Mouse (Mus musculus) G1E (cell line): ENCODE measurements around the gene Gm17651. TPM values are rescaled to one million over a fixed set of nuclear protein-coding genes. Genes with fewer than 3 reads are reported as not detected.

Experiments
- ATAC-seq: 2 replicates; pipeline ENCODE4 v1.8.0; 2016; ENCODE audit warnings: mild to moderate bottlenecking; ENCODE audit not compliant: insufficient number of reproducible peaks, poor library complexity, low FRiP score, severe bottlenecking; ENCODE audit errors: extremely low read depth
- DNase-seq: peaks from one replicate; pipeline ENCODE4 v3.0.0; 2012; ENCODE audit warnings: low spot score
- H3K27me3 ChIP-seq: 2 replicates; pipeline ENCODE4 v1.6.1; 2012; ENCODE audit warnings: mild to moderate bottlenecking, low read length, inconsistent platforms; ENCODE audit not compliant: insufficient read depth
- H3K36me3 ChIP-seq: replicated peaks from 2 replicates; pipeline ENCODE3; 2012; ENCODE audit warnings: mild to moderate bottlenecking, inconsistent platforms
- H3K4me1 ChIP-seq: 2 replicates; pipeline ENCODE4 v1.6.1; 2012; ENCODE audit warnings: low read depth, low read length, inconsistent platforms, mixed read lengths; ENCODE audit not compliant: insufficient read depth
- H3K4me3 ChIP-seq: 2 replicates; pipeline ENCODE4 v1.5.1; 2012; ENCODE audit warnings: low read depth, mild to moderate bottlenecking, inconsistent platforms, low read length, moderate library complexity, mixed read lengths
- H3K9me3 ChIP-seq: replicated peaks from 2 replicates; pipeline ENCODE4 v1.6.1; 2012; ENCODE audit warnings: inconsistent platforms
- CTCF ChIP-seq: IDR thresholded peaks from 2 replicates; pipeline ENCODE4 v1.5.1; 2012; ENCODE audit warnings: low read depth, low read length, inconsistent platforms, mixed read lengths
- GATA1 ChIP-seq: IDR thresholded peaks from 2 replicates; pipeline ENCODE4 v1.6.1; 2012; ENCODE audit warnings: borderline replicate concordance, low read length, inconsistent platforms, mixed read lengths
- GATA2 ChIP-seq: IDR thresholded peaks from 2 replicates; pipeline ENCODE4 v1.6.1; 2012; ENCODE audit warnings: low read depth, low read length, inconsistent platforms, borderline replicate concordance
- POLR2AphosphoS5 ChIP-seq: IDR thresholded peaks from 2 replicates; pipeline ENCODE4 v1.6.1; 2012; ENCODE audit warnings: low read depth, low read length, inconsistent platforms; ENCODE audit not compliant: insufficient replicate concordance
- TAL1 ChIP-seq: conservative IDR thresholded peaks from 2 replicates; pipeline ENCODE4 v1.6.1; 2012; ENCODE audit warnings: low read depth, low read length, inconsistent platforms, mixed read lengths
- polyA plus RNA-seq: library from polyadenylated mRNA; stranded (reverse); fragments of >175 nt; gene quantifications from 2 replicates; pipeline ENCODE4 v1.2.3, GENCODE M21; 2012
- total RNA-seq, 2 experiments: library from RNA; stranded (forward) in 1 of 2; stranded (reverse) in 1 of 2; fragments of 200-1000 nt in 1 of 2; fragments of >200 nt in 1 of 2; fragmentation: Nextera tagmentation in 1 of 2; gene quantifications; 2 replicates each; pipeline ENCODE4 v1.2.3; 2014 to 2017

The Gm17651 gene
- total and polyA plus RNA-seq, 3 experiments = not detected

GRCm38 (mm10) chr3:97705508-97705907, 31.0 kb upstream of the Gm17651 start:
- no peak for ATAC-seq
- TF ChIP-seq CTCF (no peak), GATA1 (no peak), TAL1 (no peak), POLR2AphosphoS5 (no peak), GATA2 (no peak)
- H3K4me3 ChIP-seq = no peak overlapping the region

GRCm38 (mm10) chr3:97702448-97703080, 28.1 kb upstream of the Gm17651 start:
- Histone ChIP-seq H3K4me3 (no peak overlapping the region), H3K4me1 (no peaks in the 10 kb centered on the region), H3K27me3 (peaks cover 2% of the 10 kb centered on the region; the same call in 1 of the 2 replicates), H3K9me3 (no peaks in the 10 kb centered on the region), H3K36me3 (no peaks in the 10 kb centered on the region)
- no peak for TF ChIP-seq GATA2
- TF ChIP-seq POLR2AphosphoS5 = no peak
- TF ChIP-seq GATA1 = no peak
- TF ChIP-seq TAL1 = no peak
- no peak for TF ChIP-seq CTCF
- no peak for DNase-seq
- no peak for ATAC-seq

More at GRCm38 (mm10) chr3:97705508-97705907, 31.0 kb upstream of the Gm17651 start:
- no peak for DNase-seq
- Histone ChIP-seq H3K4me1 (no peaks in the 10 kb centered on the region), H3K9me3 (no peaks in the 10 kb centered on the region), H3K36me3 (no peaks in the 10 kb centered on the region), H3K27me3 (no peaks in the 10 kb centered on the region; the same call in 1 of the 2 replicates)

- no peak overlapping the region for H3K4me3 ChIP-seq
- H3K27me3 ChIP-seq = peaks cover 5% of the 10 kb centered on the region; the same call in 1 of the 2 replicates
- H3K36me3 ChIP-seq = no peaks in the 10 kb centered on the region
- TF ChIP-seq GATA2 (no peak), GATA1 (no peak), TAL1 (no peak)
- DNase-seq (no peak), ATAC-seq (no peak)
- H3K4me1 ChIP-seq = no peaks in the 10 kb centered on the region
- H3K9me3 ChIP-seq = no peaks in the 10 kb centered on the region
Observed at GRCm38 (mm10) chr3:97701198-97701597, 26.7 kb upstream of the Gm17651 start.

- DNase-seq = no peak
- H3K36me3 ChIP-seq = no peaks in the 10 kb centered on the region
- H3K4me1 ChIP-seq = no peaks in the 10 kb centered on the region
- no peak for TF ChIP-seq POLR2AphosphoS5
- no peak for TF ChIP-seq CTCF
- no peak for TF ChIP-seq GATA1
- TF ChIP-seq TAL1 = no peak
- no peak for TF ChIP-seq GATA2
- peaks cover 5% of the 10 kb centered on the region; the same call in 1 of the 2 replicates for H3K27me3 ChIP-seq
- ATAC-seq = no peak
- no peak overlapping the region for H3K4me3 ChIP-seq
- H3K9me3 ChIP-seq = no peaks in the 10 kb centered on the region
Observed at GRCm38 (mm10) chr3:97699061-97699460, 24.6 kb upstream of the Gm17651 start.

GRCm38 (mm10) chr3:97697291-97697690, 22.8 kb upstream of the Gm17651 start:
- DNase-seq = no peak
- H3K27me3 ChIP-seq = peaks cover 5% of the 10 kb centered on the region; the same call in 1 of the 2 replicates
- no peaks in the 10 kb centered on the region for H3K36me3 ChIP-seq
- ATAC-seq = no peak
- H3K4me1 ChIP-seq = no peaks in the 10 kb centered on the region
- TF ChIP-seq GATA2 (no peak), TAL1 (no peak), CTCF (no peak), GATA1 (no peak)
- no peaks in the 10 kb centered on the region for H3K9me3 ChIP-seq
- H3K4me3 ChIP-seq = no peak overlapping the region

GRCm38 (mm10) chr3:97696866-97697265, 22.4 kb upstream of the Gm17651 start:
- TF ChIP-seq GATA1 (no peak), TAL1 (no peak), GATA2 (no peak), POLR2AphosphoS5 (no peak), CTCF (no peak)
- Histone ChIP-seq H3K36me3 (no peaks in the 10 kb centered on the region), H3K27me3 (peaks cover 5% of the 10 kb centered on the region; the same call in 1 of the 2 replicates), H3K4me1 (no peaks in the 10 kb centered on the region), H3K4me3 (no peak overlapping the region), H3K9me3 (no peaks in the 10 kb centered on the region)
- no peak for DNase-seq
- no peak for ATAC-seq

GRCm38 (mm10) chr3:97693806-97694205, 19.3 kb upstream of the Gm17651 start:
- Histone ChIP-seq H3K36me3 (no peaks in the 10 kb centered on the region), H3K4me1 (no peaks in the 10 kb centered on the region), H3K27me3 (peaks cover 3% of the 10 kb centered on the region; the same call in 1 of the 2 replicates), H3K9me3 (no peaks in the 10 kb centered on the region), H3K4me3 (no peak overlapping the region)
- DNase-seq = no peak
- no peak for TF ChIP-seq TAL1
- no peak for TF ChIP-seq GATA1
- no peak for TF ChIP-seq CTCF
- no peak for TF ChIP-seq GATA2
- TF ChIP-seq POLR2AphosphoS5 = no peak
- no peak for ATAC-seq
